Mouse (Mus musculus) heart, postnatal 10 days (tissue): ENCODE results near the gene Prr29. TPM values are rescaled to one million over a fixed set of nuclear protein-coding genes. Genes with fewer than 3 reads are reported as not detected.
A peak's percentile ranks its signal among the peaks of the same experiment; 100 is the strongest.
"Not testable (repeated sequence)": the region's sequence is repeated elsewhere in the genome, so short reads cannot be mapped to it uniquely, and the experiment has no call there.

Experiments
- DNase-seq, 2 experiments: peaks; one replicate each; pipeline ENCODE4 v3.0.0; 2021
- intact Hi-C: fragments of 180-260 bp; cut with DNase I; formaldehyde crosslinking; loops from one replicate; pipeline ENCODE4 v1.15.1; 2025
- total RNA-seq, 2 experiments: library from RNA; stranded (reverse); gene quantifications; 2 replicates each; pipeline ENCODE4 v1.2.3; 2021

The Prr29 gene
- total RNA-seq, 2 experiments from 2014 or later, result 0.31 to 0.64 TPM

DNA sequence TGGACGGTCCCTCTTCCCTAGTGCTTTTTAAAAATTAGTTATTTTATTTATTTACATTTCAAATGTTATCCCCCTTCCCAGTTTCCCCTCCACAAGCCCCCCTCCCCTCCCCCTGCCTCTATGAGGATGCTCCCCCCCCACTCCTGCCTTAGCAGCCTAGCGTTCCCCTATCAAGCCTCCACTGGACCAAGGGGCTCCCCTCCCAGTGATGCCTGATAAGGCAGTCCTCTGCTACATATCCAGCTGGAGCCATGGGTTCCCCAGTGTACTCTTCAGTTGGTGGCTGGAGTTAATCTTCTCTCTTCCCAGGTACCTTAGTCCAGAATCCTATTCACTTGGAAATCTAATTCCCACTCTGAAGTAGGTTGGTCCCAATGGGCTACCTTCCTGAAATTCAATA lies 28.8 kb downstream of the Prr29 start:
- DNase-seq, intact Hi-C loops: not testable (repeated sequence)

DNA sequence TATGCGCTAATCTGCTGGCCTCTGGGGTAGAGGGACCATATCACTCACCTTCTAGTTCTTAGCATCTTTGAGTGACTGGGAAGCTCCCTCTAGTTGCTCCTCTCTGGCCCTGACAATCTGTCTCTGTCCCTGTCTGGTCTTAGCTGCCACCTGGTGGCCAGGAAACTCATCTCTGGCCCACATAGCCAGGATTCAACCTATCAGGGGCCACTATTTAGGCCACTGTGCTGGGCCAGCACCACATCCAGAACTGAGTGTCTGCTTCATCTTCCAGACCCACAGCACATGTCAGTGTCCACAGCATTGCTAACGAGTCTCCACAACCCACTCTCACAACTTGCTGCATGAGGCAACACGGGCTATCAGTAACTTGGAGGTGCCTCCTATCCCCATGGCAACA lies 32.4 kb downstream of the Prr29 start:
- intact Hi-C loops, result no loop called here
- no peak for DNase-seq

DNA sequence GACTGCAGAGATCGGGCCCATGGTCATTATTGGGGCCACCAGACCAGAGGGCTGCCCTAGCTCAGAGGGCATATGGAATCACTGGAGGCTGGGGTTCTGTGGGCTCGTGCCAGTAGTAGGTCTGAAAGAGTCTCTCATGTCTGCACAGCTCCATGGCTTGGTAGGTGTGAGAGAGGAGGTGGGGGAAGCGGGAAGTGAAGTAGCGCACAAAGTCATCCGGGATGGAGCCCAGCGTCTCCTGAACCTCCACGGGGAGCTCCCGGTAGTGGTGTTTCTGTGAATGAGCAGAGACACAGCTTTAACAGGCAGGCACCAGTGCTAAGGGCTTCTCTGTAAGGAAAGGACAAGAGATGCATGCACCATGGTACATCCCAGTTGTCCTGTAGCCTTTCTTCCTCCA lies 33.2 kb downstream of the Prr29 start:
- intact Hi-C loops, result no loop called here
- no peak for DNase-seq

DNA sequence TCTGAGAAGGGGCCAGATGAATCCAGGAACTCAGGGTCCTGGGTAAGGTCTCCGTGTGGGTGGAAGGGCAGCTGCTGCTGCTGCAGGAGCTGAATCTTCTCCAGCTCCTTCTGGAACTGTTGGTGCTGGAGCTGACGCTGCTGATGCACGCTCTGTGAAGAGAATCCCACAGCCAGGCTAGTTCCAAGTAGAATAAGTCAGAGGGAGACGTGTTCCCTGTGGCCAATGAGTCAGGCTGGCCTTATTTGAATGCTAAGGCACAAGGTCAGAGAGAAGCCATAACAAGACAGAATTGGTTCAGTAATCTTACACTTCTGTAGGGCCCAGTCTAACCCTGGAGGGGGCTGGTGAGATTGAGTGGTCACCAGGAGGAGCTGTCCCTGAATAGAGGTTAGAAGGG lies 44.7 kb downstream of the Prr29 start:
- intact Hi-C loops, result loop anchor here (10.0 kb wide), 1 partner anchor 345 kb away; the partner anchor contains the start of genes Milr1 and Pecam1

DNA sequence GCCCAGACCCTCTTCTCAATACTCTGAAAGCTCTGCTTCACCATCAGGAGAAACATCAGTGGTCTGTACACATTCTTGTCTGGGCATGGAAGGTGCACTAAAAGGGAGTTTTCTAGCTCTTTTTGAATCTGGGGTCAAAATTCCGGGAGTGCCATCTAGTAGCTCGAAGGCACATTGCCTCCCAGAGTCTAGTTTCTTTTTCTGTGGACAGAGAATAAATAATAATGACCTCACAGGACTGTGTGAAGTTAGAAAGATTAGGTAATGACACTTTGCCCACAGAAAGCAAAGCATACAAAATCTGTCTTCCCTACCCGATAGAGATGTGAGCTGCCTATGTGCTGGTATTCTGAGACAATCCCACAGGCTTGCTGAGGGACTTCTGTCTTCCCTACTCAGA lies 45.2 kb downstream of the Prr29 start:
- DNase-seq, result no peak
- intact Hi-C loops, result loop anchor here (10.0 kb wide), 1 partner anchor 344 kb away; the partner anchor contains the start of genes Milr1 and Pecam1

More for the DNA sequence above, 44.7 kb downstream of the Prr29 start:
- DNase-seq, result no peak

DNA sequence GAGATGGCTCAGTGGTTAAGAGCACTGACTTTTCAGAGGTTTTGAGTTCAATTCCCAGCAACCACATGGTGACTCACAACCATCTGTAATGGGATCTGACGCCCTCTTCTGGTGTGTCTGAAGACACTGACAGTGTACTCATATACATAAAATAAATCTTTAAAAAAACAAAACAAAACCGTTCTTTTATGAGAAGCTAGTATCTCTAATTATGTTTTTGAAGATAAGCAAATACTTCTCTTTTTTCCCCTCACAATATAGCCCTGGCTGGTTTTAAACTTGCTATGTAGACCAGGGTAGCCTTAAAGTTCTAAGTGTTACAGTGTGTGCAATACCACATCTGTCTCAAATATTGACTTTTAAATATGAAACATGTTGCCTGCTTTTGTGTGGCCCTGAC lies 45.9 kb downstream of the Prr29 start:
- DNase-seq, result no peak
- intact Hi-C loops, result loop anchor here (10.0 kb wide), 1 partner anchor 344 kb away; the partner anchor contains the start of genes Milr1 and Pecam1

DNA sequence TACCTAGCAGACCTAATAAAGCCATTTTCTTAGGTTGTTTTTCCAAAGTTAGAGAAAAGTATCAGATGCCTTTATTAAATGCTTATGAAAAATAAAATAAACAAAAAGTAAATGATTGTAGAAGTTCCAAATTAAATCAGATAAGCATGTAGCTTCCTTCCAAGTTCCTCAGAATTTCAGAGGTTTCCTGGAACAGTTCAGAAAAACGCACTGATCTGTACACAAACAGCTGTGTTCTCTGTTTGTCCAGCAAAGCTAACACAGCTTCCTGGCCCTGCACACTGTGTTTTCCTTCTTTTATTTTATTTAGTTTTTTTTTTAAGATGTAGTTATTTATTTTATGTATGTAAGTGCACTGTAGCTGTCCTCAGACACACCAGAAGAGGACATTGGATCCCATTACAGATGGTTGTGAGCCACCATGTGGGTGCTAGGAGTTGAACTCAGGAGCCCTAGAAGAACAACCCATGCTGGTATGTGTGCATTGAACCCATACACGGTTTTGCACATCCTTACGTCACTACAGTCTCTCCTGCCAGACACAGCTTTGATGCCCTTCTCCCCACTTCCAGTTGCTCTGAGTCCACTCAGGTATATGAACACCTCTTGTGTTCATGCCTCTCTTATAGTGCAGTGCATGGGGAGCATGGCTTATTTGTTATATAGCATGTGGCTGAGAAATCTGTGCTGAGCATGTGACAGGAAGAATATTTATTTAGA lies 47.5 kb downstream of the Prr29 start:
- DNase-seq, result no peak
- intact Hi-C loops, result loop anchor here (10.0 kb wide), 1 partner anchor 342 kb away; the partner anchor contains the start of genes Milr1 and Pecam1

DNA sequence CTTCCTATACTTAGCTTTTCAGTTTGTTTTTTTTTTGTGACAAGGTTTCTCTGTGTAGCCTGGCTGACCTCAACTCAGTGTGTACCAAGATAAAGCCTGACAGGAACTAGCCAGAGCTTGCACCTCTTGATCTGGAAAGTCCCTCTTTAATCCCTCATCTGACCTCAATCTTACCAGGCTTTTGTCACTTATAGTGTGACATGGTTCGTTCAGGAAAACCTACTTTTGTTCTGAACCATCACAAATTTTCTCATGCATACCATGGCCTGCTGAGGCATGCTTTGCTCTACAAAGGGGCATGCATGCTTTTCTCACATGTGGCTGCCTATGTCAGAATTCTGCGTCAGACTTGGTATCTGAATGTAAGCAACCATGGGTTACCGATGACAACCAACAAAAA lies 51.1 kb downstream of the Prr29 start:
- intact Hi-C loops, result loop anchor here (10.0 kb wide), 1 partner anchor 338 kb away; the partner anchor contains the start of genes Milr1 and Pecam1
- DNase-seq, result no peak

DNA sequence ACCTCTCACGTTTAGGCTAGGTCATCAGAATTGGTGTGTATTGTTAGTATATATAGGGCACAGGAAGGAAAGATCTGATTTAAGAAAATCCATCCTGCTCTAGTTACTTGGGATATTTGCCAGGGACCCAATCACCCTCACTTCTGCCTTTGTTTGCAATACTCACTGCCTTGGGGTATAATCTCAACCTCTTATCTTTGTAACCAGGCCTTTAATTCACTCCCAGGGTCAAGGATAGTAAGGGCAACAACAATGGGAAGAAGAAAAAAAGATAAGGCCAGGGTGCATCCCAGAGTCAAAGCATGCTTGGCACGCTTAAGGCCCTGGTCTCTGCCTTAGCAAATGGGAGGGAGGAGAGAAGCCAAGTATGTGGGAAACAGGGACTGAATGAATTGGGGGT lies 52.6 kb downstream of the Prr29 start:
- no peak for DNase-seq
- intact Hi-C loops, result loop anchor here (1.0 to 10.0 kb wide), 3 partner anchors 73 to 337 kb away; partner anchors contain the start of genes Milr1 and Pecam1

DNA sequence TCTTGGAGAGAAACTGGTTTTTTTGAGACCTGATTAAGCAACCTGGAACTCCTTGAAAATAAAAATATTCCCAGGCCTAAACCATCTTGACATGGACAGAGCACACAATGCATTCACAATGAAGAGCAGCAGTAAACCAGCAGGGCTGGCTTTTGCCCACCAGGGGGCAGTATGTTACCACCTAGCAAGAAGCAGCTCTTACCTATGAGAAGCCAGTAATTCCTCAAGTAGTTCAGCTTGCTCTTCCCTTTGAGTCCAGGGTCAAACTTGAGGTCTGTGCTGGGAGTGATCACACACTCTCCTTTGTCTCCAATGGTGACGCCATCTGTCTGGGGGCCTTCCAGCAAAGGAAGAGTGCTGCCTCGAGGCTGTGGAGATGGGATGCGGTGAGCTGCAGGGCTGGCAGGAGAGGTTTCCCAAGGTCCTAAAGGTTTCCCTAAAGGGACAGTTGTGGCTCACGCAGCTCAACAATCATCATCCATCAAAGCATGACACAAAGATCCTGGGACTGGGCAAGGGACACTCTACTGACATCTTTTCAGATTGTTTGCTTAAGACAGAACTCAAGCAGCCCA lies 53.4 kb downstream of the Prr29 start:
- peak; percentile 83 to 89 for DNase-seq
- intact Hi-C loops, result loop anchor here (1.0 to 10.0 kb wide), 3 partner anchors 73 to 336 kb away; partner anchors contain the start of genes Milr1 and Pecam1

DNA sequence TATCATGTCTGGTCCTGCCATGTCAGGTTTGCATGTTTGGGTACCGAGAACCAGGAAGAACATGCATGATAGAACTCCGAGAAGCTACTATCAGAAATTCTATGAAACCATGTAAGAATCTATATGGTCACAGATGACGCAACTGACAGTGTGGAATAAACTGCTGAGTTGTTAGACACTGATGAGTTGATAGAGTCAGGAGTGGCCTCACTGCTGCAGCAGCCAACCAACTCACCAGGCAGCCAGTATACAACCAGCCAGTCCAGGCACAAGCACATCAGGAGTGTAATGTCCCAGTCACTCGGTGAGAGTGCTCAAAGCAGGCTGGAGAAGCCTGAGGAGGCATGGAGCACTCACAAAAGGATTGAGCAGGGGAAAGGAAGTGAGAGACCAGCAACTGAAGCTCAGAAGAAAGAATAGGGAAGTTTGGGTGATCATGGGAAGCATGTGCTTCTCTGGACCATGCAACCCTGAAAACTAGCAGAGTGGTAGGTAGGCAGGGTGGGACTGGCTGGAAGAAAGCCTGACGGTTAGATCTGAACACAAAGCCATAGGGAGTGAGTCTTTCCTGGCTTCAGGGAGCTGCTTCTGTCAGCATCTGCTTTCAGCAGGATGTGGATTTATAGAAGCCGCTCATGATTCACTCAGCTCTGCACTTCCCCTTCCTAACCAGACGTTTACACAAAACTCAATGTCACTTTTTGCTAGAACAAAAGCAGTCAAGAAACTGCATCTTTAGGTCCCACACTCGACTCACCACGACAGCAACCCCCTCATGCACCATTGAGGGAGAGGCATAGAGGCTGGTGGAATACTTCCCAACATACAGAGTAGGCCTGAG lies 54.2 kb downstream of the Prr29 start:
- no peak for DNase-seq
- intact Hi-C loops, result loop anchor here (10.0 kb wide), 1 partner anchor 335 kb away; the partner anchor contains the start of genes Milr1 and Pecam1

DNA sequence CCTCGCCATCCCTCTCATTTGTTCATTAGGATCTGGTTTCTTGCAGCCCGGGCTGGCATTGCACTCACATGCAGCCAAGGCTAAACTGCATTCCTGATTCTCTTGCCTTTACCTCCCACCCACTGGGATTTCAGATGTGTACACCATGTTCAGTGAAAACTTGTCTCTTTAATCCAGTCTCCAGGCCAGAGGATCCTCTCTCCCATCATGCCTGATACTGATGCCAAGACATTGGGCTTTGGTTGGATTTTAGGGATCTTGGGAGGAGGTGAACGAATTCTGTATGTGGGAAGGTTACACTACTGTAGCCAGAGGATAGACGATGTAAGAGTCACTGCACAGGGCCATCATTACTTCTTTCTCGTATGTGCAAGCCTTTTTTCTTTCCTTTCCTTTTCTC lies 59.9 kb downstream of the Prr29 start:
- intact Hi-C loops, result no loop called here
- no peak for DNase-seq

DNA sequence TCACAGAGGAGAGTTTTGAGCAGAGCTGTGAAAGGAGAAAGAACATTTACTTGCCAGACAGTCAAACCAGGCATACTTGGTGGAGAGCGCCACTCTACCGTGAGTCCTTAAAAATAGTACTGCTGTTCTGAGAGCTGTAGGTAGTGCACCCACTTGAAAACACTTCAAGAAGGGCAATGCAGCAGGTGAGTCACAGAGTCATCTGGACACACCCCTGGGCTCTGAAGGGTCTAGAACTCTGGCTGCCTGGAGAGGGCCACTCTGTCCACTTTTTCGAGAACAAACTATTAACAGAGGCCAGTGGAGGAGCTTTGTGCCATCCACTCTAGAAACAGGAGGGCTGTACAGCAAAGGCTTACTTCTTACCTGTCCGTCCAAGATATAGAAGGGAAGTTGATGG lies 61.2 kb downstream of the Prr29 start:
- intact Hi-C loops, result no loop called here

More for the DNA sequence above, 61.2 kb downstream of the Prr29 start:
- DNase-seq, result no peak

Other genes starting within 250 kb of the Prr29 start
- gene Gm10840, start 204.6 kb upstream of the Prr29 start, total RNA-seq, result not detected
- 10 to 100 TPM; 13.6 to 14.1 TPM for gene Limd2, start 204.6 kb upstream of the Prr29 start, total RNA-seq
- 10 to 100 TPM; 11.1 to 12.9 TPM for gene Strada, start 163.3 kb upstream of the Prr29 start, total RNA-seq
- 10 to 100 TPM; 79.9 to 83.2 TPM for gene Ccdc47, start 149.1 kb upstream of the Prr29 start, total RNA-seq
- 10 to 100 TPM; 37.3 to 38.8 TPM for gene Ddx42, start 148.5 kb upstream of the Prr29 start, total RNA-seq
- gene Ftsj3, start 109.4 kb upstream of the Prr29 start, total RNA-seq, result 10 to 100 TPM; 22.3 to 24.7 TPM
- gene Psmc5, start 109.3 kb upstream of the Prr29 start, total RNA-seq, result 100 to 1,000 TPM; 107 to 109 TPM
- gene Smarcd2, start 92.5 kb upstream of the Prr29 start, total RNA-seq, result 10 to 100 TPM; 28.1 to 28.4 TPM
- under 1 TPM in 1 of 2 experiments, not detected in 1; 0.07 TPM for gene Tcam1, start 88.8 kb upstream of the Prr29 start, total RNA-seq
- not detected for gene Gh, start 63.6 kb upstream of the Prr29 start, total RNA-seq
- gene Cd79b, start 50.7 kb upstream of the Prr29 start, total RNA-seq, result 1 to 10 TPM; 2.3 to 3.1 TPM
- gene Scn4a, start 12.2 kb upstream of the Prr29 start, total RNA-seq, result 1 to 10 TPM; 3.2 to 3.6 TPM
- gene Icam2, start 22.6 kb downstream of the Prr29 start, total RNA-seq, result 10 to 100 TPM; 57.1 to 67.0 TPM
- gene Ern1, start 122.4 kb downstream of the Prr29 start, total RNA-seq, result 10 to 100 TPM in 1 of 2 experiments, 1 to 10 TPM in 1; 8.9 to 10.5 TPM
- gene Tex2, start 248.0 kb downstream of the Prr29 start, total RNA-seq, result 10 to 100 TPM; 40.1 to 40.3 TPM